Mouse (Mus musculus) lung, embryonic 15.5 days (tissue): ENCODE measurements around the gene Barx1. TPM values are rescaled to one million over a fixed set of nuclear protein-coding genes. Genes with fewer than 3 reads are reported as not detected.

ENCODE experiments used
- ATAC-seq: fragments of 200-750 bp; cut with Nextera tagmentation; 2 replicates; pipeline ENCODE4 v1.8.0; 2017; ENCODE audit warnings: moderate number of reproducible peaks, borderline replicate concordance; ENCODE audit not compliant: low FRiP score, low TSS enrichment; ENCODE audit errors: extremely low read depth
- H3K27ac ChIP-seq: fragments of 300-500 bp; sonication (generic); 2 replicates; pipeline ENCODE4 v1.5.1; 2015; ENCODE audit warnings: moderate library complexity, mild to moderate bottlenecking, inconsistent platforms
- H3K27me3 ChIP-seq: fragments of 300-500 bp; sonication (generic); 2 replicates; pipeline ENCODE4 v1.6.1; 2015; ENCODE audit warnings: inconsistent platforms
- H3K36me3 ChIP-seq: fragments of 300-500 bp; sonication (generic); 2 replicates; pipeline ENCODE4 v1.6.1; 2015; ENCODE audit warnings: inconsistent platforms
- H3K4me1 ChIP-seq: fragments of 300-500 bp; sonication (generic); 2 replicates; pipeline ENCODE4 v1.6.1; 2015; ENCODE audit warnings: inconsistent platforms
- H3K4me2 ChIP-seq: fragments of 300-500 bp; sonication (generic); 2 replicates; pipeline ENCODE4 v1.6.1; 2015; ENCODE audit warnings: inconsistent platforms, mild to moderate bottlenecking, moderate library complexity
- H3K4me3 ChIP-seq: fragments of 300-500 bp; sonication (generic); 2 replicates; pipeline ENCODE4 v1.5.1; 2015; ENCODE audit warnings: mild to moderate bottlenecking, inconsistent platforms
- H3K9ac ChIP-seq: fragments of 300-500 bp; sonication (generic); 2 replicates; pipeline ENCODE4 v1.6.1; 2015; ENCODE audit warnings: inconsistent platforms
- H3K9me3 ChIP-seq: fragments of 300-500 bp; sonication (generic); 2 replicates; pipeline ENCODE4 v1.6.1; 2016; ENCODE audit warnings: inconsistent platforms
- WGBS: fragments of 180-500 bp; shearing (Covaris S2); methylation state at CpG from one replicate; pipeline ENCODE4 v1.1.7; 2015; 5-methylcytosine and 5-hydroxymethylcytosine counted together
- polyA plus RNA-seq: library from polyadenylated mRNA; unstranded; fragments of >200 nt; fragmentation: Nextera tagmentation; extraction: Ambion mirVana; gene quantifications from 2 replicates; pipeline ENCODE4 v1.2.1, GENCODE M21; 2015

The Barx1 gene
- polyA plus RNA-seq, 1 experiment from 2014 or later, result 0.90 TPM

DNA sequence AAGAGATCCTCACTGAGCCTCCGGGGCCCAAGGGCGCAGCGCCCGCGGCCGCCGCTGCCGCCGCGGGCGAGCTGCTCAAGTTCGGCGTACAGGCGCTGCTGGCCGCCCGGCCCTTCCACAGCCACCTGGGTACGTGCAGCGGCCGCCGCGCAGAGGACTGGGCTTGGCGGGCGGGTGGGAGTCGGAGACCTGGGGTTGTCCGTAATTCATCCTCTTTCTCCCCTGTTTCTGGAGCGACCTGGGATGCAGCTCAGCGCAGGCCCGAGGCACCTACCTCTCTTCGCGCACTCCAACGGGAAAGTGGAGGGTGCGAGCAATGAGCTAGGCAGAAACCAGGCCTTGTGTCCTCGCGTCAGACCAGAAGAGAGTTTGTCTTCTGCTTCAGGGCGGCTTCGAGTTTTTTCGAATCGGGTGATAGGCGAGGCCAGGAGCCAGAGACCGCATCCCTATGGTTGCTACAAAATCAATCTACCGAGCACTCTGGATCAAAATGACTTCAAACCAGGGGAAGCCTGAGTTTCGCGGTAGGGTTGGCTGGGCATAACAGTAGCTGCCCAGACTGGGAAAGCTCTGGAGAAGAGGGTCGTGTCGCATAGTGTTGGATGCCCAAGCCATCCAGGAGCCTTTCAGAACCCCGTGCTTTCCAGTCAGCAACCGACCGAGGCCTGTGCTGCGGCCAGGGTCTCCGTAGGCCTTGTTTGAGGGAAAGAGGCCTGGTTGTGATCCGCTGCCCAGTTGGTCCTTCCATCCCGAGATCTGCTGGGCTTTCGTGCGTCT, 601 bp downstream of the Barx1 start:
- H3K4me2 ChIP-seq, result peak overlapping the region; percentile 91
- peaks cover 99% of the 10 kb centered on the region for H3K27me3 ChIP-seq
- peak overlapping the region; percentile 47 for H3K4me3 ChIP-seq
- no peaks in the 10 kb centered on the region for H3K36me3 ChIP-seq
- 7% methylated on average over 53 of the region's 54 CpGs for WGBS
- ATAC-seq, result no peak
- peak overlapping the region; percentile 29; the same call in 1 of the 2 replicates for H3K9ac ChIP-seq
- H3K27ac ChIP-seq, result no peak overlapping the region
- no peaks in the 10 kb centered on the region for H3K9me3 ChIP-seq
- H3K4me1 ChIP-seq, result peaks cover 44% of the 10 kb centered on the region

- H3K36me3 ChIP-seq, result no peaks in the 10 kb centered on the region
- peaks cover 100% of the 10 kb centered on the region for H3K27me3 ChIP-seq
- no peak overlapping the region for H3K4me2 ChIP-seq
- H3K9ac ChIP-seq, result no peak overlapping the region
- H3K27ac ChIP-seq, result no peak overlapping the region
- 26% methylated on average over 7 of the region's 7 CpGs for WGBS
- no peak for ATAC-seq
- H3K4me1 ChIP-seq, result peaks cover 43% of the 10 kb centered on the region
- H3K4me3 ChIP-seq, result no peak overlapping the region
- H3K9me3 ChIP-seq, result no peaks in the 10 kb centered on the region
These were observed 1.2 kb downstream of the Barx1 start for GRCm38 (mm10) chr13:48663988-48664339.

- no peaks in the 10 kb centered on the region for H3K9me3 ChIP-seq
- no peak overlapping the region for H3K27ac ChIP-seq
- ATAC-seq, result no peak
- no peak overlapping the region for H3K4me3 ChIP-seq
- peaks cover 100% of the 10 kb centered on the region for H3K27me3 ChIP-seq
- H3K9ac ChIP-seq, result no peak overlapping the region
- 2% methylated on average over 39 of the region's 39 CpGs for WGBS
- no peak overlapping the region for H3K4me2 ChIP-seq
- H3K4me1 ChIP-seq, result peaks cover 40% of the 10 kb centered on the region
- H3K36me3 ChIP-seq, result no peaks in the 10 kb centered on the region
These were observed 2.3 kb downstream of the Barx1 start for GRCm38 (mm10) chr13:48664916-48665655.

DNA sequence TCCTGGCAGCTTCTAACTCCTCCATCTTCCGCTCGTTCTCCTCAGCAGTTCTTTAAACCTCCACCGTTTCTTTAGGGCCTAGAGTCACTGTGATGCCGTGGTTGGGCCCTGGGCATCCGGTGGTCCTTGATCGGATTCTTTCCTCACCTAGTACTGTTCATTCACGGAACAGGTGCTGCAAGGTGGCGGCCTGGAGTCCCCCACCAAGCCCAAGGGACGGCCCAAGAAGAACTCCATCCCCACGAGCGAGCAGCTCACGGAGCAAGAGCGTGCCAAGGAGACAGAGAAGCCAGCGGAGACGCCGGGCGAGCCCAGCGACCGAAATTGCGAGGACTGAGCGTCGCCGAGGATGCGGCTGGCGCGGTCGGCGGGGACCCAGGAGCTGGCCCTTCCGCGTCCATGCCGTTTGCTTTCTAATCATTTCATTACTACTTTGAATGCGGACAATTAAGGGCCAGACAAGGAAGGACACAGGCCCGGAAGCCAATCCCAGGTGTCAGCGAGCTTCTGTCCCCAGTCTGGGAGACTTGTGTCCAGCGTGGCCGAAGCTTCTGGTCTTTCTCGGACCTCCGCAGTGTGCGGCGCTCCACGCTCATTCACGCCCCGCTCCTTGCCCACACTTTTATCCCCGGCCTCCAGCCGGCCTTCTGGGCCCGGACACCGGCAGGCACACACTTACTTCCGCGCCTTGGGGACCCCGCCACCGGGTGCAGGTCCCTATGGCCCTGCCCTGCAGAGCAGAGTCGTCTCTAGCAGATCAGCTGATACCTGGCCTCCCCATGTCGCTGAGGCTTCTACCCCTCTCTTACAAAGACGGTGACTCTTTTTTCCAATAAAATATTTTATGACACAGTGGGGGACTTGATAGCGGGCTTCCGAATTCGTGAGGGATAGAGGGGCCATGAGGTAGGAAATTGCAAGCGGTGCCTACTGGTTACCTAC, 3.1 kb downstream of the Barx1 start:
- Histone ChIP-seq H3K4me3 (no peak overlapping the region), H3K36me3 (no peaks in the 10 kb centered on the region), H3K9ac (no peak overlapping the region), H3K27ac (no peak overlapping the region), H3K27me3 (peaks cover 98% of the 10 kb centered on the region), H3K9me3 (no peaks in the 10 kb centered on the region), H3K4me2 (no peak overlapping the region), H3K4me1 (peaks cover 34% of the 10 kb centered on the region)
- WGBS, result 2% methylated on average over 58 of the region's 58 CpGs
- ATAC-seq, result no peak

DNA sequence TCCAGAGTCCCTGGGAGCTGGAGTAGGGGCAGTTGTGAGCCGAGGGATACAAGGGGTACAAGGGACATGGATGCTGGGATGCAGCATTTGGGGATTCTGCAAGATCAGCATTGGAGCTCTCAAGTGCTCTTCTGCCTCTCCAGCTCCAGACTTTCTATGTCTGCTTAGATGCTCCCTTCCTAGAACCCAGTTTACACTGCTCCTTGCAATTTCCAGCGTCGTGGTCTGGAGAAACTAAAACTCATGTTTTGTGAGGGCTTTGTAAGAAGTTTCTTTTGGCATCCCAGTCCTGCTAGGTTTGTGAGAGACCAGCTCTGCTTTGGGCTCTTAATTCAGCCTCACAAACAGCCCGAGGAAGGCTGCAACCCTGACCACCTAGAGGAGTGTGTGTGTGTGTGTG, 4.7 kb downstream of the Barx1 start:
- Histone ChIP-seq H3K9ac (no peak overlapping the region), H3K9me3 (no peaks in the 10 kb centered on the region), H3K27me3 (peaks cover 96% of the 10 kb centered on the region), H3K4me2 (no peak overlapping the region), H3K4me1 (peaks cover 37% of the 10 kb centered on the region), H3K4me3 (no peak overlapping the region), H3K36me3 (no peaks in the 10 kb centered on the region), H3K27ac (no peak overlapping the region)
- ATAC-seq, result no peak
- 11% methylated on average over 4 of the region's 4 CpGs for WGBS

DNA sequence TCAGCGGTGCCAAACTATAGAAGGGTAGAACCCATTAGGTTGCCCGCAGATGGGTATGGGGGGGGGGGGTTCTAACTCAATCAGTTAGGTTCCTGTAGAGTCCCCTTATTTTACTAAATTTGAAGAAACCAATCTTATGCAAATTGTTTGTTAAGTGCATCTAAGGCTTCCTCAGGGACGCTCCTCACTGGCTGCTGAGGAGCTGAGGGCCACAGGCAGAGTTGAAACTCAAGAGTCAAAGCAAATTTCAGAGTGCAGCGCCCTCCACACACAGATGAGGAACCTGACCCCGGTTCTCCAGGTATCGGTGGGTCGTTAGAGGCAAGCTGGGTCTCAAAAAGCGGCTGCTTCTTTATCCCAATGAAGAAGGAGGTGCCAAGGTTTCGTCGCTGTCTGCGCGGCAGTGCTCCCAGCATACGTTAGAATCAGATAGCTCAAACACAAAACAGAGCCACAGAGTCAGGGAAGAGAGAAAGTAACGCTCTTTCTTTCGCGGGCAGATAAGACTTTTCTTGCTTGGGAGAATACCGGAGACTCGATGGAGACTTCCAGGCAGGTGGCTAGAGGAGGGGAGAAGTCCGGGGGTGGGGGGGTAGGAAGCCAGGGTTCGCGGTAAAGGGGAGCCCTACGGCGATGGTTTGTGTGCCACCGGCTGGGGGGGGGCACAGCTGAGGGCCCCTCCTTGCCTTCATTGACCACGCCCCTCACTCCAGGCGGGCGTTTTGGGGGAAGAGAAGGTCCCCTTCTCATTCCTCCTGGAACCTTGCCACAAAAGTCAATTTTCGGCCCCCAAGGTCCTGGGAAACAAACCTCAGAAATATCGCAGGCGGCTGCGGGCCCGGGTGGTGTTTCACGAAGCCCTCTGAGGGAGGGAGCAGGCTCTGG, 5.5 kb downstream of the Barx1 start:
- H3K36me3 ChIP-seq, result no peaks in the 10 kb centered on the region
- H3K9ac ChIP-seq, result no peak overlapping the region
- peaks cover 96% of the 10 kb centered on the region for H3K27me3 ChIP-seq
- no peak for ATAC-seq
- WGBS, result 2% methylated on average over 33 of the region's 33 CpGs
- no peaks in the 10 kb centered on the region for H3K9me3 ChIP-seq
- no peak overlapping the region for H3K27ac ChIP-seq
- H3K4me1 ChIP-seq, result peaks cover 35% of the 10 kb centered on the region
- peak overlapping the region; percentile 44 for H3K4me2 ChIP-seq
- peak overlapping the region; percentile 16 for H3K4me3 ChIP-seq

DNA sequence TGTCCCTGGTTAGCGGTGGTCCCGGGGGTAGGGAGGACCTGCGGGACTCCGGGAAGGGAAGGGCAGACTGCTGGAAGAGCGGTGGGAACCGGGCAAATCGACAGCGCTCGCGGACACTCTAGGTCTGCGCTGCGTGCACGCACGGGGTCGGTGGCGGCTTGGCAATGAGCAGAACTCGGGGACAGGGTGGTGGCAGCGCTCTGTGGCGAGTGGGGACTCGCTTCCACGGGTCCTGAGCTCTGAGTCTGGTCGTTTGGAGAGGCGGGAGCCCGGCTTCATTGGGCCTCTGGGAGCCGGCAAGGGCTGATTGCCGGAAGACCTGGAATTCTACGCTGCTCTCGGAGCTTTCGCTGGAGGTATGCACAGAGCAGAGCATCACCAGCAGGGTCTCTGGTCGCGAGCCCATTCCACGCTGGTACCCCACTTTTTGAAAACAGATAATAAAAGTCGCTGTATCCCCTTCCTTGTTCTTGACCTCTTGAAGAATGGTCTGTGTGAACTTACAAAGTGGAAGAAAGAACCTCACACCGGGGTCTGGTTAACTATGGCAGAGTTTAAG, 6.3 kb downstream of the Barx1 start:
- ATAC-seq, result no peak
- under 1% methylated on average over 34 of the region's 34 CpGs for WGBS
- H3K36me3 ChIP-seq, result no peaks in the 10 kb centered on the region
- H3K9me3 ChIP-seq, result no peaks in the 10 kb centered on the region
- H3K4me3 ChIP-seq, result peak overlapping the region; percentile 16
- H3K9ac ChIP-seq, result no peak overlapping the region
- peaks cover 32% of the 10 kb centered on the region for H3K4me1 ChIP-seq
- H3K4me2 ChIP-seq, result peak overlapping the region; percentile 44
- peaks cover 96% of the 10 kb centered on the region for H3K27me3 ChIP-seq
- H3K27ac ChIP-seq, result no peak overlapping the region

- H3K27ac ChIP-seq, result no peak overlapping the region
- no peaks in the 10 kb centered on the region for H3K9me3 ChIP-seq
- H3K4me1 ChIP-seq, result peaks cover 18% of the 10 kb centered on the region
- peak overlapping the region; percentile 15 for H3K4me3 ChIP-seq
- H3K36me3 ChIP-seq, result no peaks in the 10 kb centered on the region
- no peak for ATAC-seq
- H3K27me3 ChIP-seq, result peaks cover 86% of the 10 kb centered on the region
- no peak overlapping the region for H3K9ac ChIP-seq
- under 1% methylated on average over 24 of the region's 24 CpGs for WGBS
- H3K4me2 ChIP-seq, result peak overlapping the region; percentile 38
These were observed 9.6 kb downstream of the Barx1 start for GRCm38 (mm10) chr13:48672312-48672840.

GRCm38 (mm10) chr13:48674609-48675008, 11.8 kb downstream of the Barx1 start:
- H3K27me3 ChIP-seq, result peaks cover 83% of the 10 kb centered on the region
- no peak overlapping the region for H3K27ac ChIP-seq
- no peaks in the 10 kb centered on the region for H3K9me3 ChIP-seq
- no peaks in the 10 kb centered on the region for H3K36me3 ChIP-seq
- 78% methylated on average over 5 of the region's 5 CpGs for WGBS
- no peak for ATAC-seq
- H3K9ac ChIP-seq, result no peak overlapping the region
- no peak overlapping the region for H3K4me3 ChIP-seq
- no peak overlapping the region for H3K4me2 ChIP-seq
- peaks cover 6% of the 10 kb centered on the region; the same call in 1 of the 2 replicates for H3K4me1 ChIP-seq

DNA sequence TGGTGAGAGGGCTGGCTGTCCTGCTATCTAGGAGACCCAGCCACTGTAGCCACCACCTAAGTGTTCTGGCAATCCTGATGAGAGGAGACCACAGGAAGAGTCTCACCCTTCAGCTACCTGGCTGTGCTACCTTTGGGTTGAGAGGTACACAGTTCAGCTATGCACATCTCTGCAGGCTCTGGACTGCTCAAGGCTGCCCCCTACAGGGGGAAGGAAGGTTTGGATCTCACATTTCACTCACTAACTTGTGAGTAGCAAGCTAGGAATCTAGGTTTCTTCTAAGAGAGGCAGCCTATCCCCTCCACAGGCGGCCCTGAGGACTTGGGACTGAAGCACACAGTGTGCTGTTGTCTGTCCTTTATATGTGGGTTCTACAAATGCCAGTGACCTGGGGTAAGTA, 16.6 kb downstream of the Barx1 start:
- Histone ChIP-seq H3K27me3 (peaks cover 64% of the 10 kb centered on the region), H3K4me2 (no peak overlapping the region), H3K36me3 (no peaks in the 10 kb centered on the region), H3K9me3 (no peaks in the 10 kb centered on the region), H3K4me1 (no peaks in the 10 kb centered on the region), H3K9ac (no peak overlapping the region), H3K4me3 (no peak overlapping the region), H3K27ac (no peak overlapping the region)
- ATAC-seq, result no peak
- 28% methylated on average over 1 of the region's 1 CpGs for WGBS
